Mouse (Mus musculus) hindbrain, embryonic 15.5 days (tissue): Measurements from ENCODE around the gene Adss. TPM values are rescaled to one million over a fixed set of nuclear protein-coding genes. Genes with fewer than 3 reads are reported as not detected.
A peak's percentile ranks its signal among the peaks of the same experiment; 100 is the strongest.
"Not testable (repeated sequence)": the region's sequence is repeated elsewhere in the genome, so short reads cannot be mapped to it uniquely, and the experiment has no call there.

ENCODE experiments used
- ATAC-seq: fragments of 200-750 bp; cut with Nextera tagmentation; 2 replicates; pipeline ENCODE4 v1.8.0; 2017; ENCODE audit warnings: low read depth, moderate number of reproducible peaks, moderate TSS enrichment; ENCODE audit not compliant: low FRiP score
- H3K27ac ChIP-seq: fragments of 300-500 bp; sonication (generic); replicated peaks from 2 replicates; pipeline ENCODE4 v1.5.1; 2015; ENCODE audit warnings: mild to moderate bottlenecking, inconsistent platforms
- H3K27me3 ChIP-seq: fragments of 300-500 bp; sonication (generic); 2 replicates; pipeline ENCODE4 v1.6.1; 2015; ENCODE audit warnings: control low read depth, inconsistent platforms
- H3K36me3 ChIP-seq: fragments of 300-500 bp; sonication (generic); 2 replicates; pipeline ENCODE4 v1.6.1; 2015; ENCODE audit warnings: control low read depth, inconsistent platforms
- H3K4me1 ChIP-seq: fragments of 300-500 bp; sonication (generic); replicated peaks from 2 replicates; pipeline ENCODE4 v1.6.1; 2015; ENCODE audit warnings: control low read depth, inconsistent platforms
- H3K4me2 ChIP-seq: fragments of 300-500 bp; sonication (generic); 2 replicates; pipeline ENCODE4 v1.6.1; 2015; ENCODE audit warnings: moderate library complexity, mild to moderate bottlenecking, inconsistent platforms
- H3K4me3 ChIP-seq: fragments of 300-500 bp; sonication (generic); 2 replicates; pipeline ENCODE4 v1.5.1; 2015; ENCODE audit warnings: mild to moderate bottlenecking, inconsistent platforms
- H3K9ac ChIP-seq: fragments of 300-500 bp; sonication (generic); 2 replicates; pipeline ENCODE4 v1.6.1; 2015; ENCODE audit warnings: inconsistent platforms
- H3K9me3 ChIP-seq: fragments of 300-500 bp; sonication (generic); 2 replicates; pipeline ENCODE4 v1.6.1; 2016; ENCODE audit warnings: control low read depth, inconsistent platforms
- WGBS: fragments of 180-500 bp; shearing (Covaris S2); methylation state at CpG from one replicate; pipeline ENCODE4 v1.1.7; 2015; 5-methylcytosine and 5-hydroxymethylcytosine counted together
- polyA plus RNA-seq: library from polyadenylated mRNA; unstranded; fragments of >200 nt; fragmentation: Nextera tagmentation; extraction: Ambion mirVana; gene quantifications from 2 replicates; pipeline ENCODE4 v1.2.1, GENCODE M21; 2015

The Adss gene
- 52.7 and 54.9 TPM in 2 replicates for polyA plus RNA-seq

DNA sequence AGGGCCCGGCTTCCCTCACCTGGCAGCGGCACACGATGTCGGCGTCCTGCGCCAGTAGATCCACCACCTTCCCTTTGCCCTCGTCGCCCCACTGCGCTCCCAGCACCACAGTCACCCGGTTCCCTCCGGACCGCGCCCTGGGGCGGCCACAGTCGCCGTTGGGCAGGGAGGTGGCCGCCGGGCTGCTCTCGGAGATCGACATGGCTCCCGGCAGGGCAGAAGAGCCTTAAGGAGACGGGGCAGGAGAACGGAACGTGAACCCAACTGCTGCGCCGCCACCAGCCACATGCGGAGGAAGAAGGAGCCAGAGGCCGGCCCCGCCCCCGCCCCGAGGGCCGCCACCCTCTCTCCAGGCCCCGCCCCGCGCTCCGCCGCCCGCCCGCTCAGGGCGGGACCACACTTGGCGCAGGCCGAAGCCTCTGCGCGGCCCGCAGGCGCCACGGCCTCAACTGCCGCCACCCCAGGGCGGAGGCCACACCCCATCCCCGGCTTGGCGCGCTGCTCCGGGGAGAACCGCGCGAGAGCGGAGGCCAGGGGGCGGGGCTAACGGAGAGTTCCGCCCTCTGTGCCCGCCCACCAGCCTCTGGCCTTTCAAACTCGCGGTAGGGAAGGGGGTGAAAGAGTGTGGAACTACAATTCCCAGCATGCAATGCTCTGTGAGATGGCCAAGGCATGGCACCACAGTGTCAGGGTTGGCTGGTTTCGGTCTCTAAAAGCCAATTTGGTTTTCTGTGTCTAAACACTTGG is at the start of gene Adss:
Gene Adss, minus strand, starts transcription at position 319 of the 747 bp plus-strand sequence.
- peaks cover 27% of the 10 kb centered on the region for H3K4me1 ChIP-seq
- H3K27me3 ChIP-seq = no peaks in the 10 kb centered on the region
- peak within 1 kb of the TSS; percentile 73 for H3K9ac ChIP-seq
- H3K36me3 ChIP-seq = no peaks in the 10 kb centered on the region
- H3K4me3 ChIP-seq = peak within 1 kb of the TSS; percentile 82
- H3K27ac ChIP-seq = peak within 1 kb of the TSS; percentile 86
- H3K4me2 ChIP-seq = peak within 1 kb of the TSS; percentile 65
- H3K9me3 ChIP-seq = no peaks in the 10 kb centered on the region
- under 1% methylated on average over 64 of the region's 64 CpGs for WGBS
- peak; percentile 99 for ATAC-seq

DNA sequence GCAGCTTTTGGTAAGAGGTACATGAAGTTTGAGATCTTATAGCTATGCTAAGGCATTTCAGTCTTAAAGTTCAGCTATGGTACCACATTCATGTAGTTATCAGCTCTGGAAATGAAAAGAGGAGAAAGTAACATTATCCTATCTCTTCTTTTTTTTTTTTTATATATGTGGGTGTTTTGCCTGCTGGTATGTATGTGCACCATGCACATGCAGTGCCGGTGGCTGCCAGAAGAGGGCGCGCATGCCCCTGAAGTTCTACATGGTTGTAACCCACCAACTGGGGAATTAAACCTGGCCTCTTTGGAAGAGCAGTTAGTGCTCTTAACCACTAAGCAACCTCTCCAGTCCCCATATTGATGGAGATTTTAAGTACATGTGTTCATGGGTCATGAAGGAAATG is 49.5 kb upstream of the Adss start:
- not testable (repeated sequence) for H3K4me1 ChIP-seq, H3K27ac ChIP-seq, H3K9me3 ChIP-seq, H3K27me3 ChIP-seq, H3K9ac ChIP-seq, ATAC-seq, H3K4me3 ChIP-seq, H3K36me3 ChIP-seq, H3K4me2 ChIP-seq
- WGBS = 57% methylated on average over 3 of the region's 3 CpGs

DNA sequence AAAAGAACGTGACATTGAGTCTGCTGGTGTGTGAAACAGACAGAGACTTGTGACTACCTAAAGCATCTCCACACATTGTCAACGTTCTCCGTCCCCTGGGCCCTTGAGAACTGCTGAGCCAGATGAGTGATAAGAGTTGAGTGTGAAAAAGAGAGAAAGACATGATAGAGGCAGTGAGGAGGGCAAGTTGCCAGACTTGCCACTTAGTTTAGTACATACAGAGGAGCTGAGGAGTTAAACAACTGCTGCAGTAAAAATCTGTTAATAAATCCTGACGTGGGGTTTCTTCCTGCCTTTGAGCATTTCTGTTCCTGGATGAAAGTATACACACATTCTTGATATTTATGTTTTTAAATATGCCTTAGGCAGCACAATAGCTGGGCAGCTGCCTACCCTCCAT is 31.5 kb upstream of the Adss start:
- not testable (repeated sequence) for H3K4me3 ChIP-seq, H3K9me3 ChIP-seq, H3K4me1 ChIP-seq, ATAC-seq, H3K4me2 ChIP-seq, H3K27ac ChIP-seq, H3K9ac ChIP-seq, H3K27me3 ChIP-seq, H3K36me3 ChIP-seq
- WGBS = 80% methylated on average over 4 of the region's 4 CpGs

DNA sequence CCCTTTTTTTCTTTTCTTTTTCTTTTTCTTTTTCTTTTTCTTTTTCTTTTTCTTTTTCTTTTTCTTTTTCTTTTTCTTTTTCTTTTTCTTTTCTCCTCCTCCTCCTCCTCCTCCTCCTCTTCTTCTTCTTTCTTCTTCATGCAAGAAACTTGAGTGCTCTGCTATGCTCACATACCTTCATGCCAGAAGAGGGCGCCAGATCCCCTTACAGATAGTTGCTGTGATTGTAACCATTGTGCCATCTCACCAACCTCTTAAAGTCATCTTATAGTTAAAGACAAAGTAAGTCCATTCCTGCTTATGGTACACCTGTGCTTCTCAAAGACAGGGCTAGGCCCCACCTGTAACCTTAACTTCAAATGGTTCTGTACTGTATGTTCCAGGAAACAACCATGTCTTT is 10.5 kb upstream of the Adss start:
- ATAC-seq, H3K36me3 ChIP-seq, H3K9ac ChIP-seq, H3K27ac ChIP-seq, H3K9me3 ChIP-seq, H3K27me3 ChIP-seq, H3K4me2 ChIP-seq, H3K4me1 ChIP-seq, H3K4me3 ChIP-seq: not testable (repeated sequence)
- 30% methylated on average over 1 of the region's 1 CpGs for WGBS

DNA sequence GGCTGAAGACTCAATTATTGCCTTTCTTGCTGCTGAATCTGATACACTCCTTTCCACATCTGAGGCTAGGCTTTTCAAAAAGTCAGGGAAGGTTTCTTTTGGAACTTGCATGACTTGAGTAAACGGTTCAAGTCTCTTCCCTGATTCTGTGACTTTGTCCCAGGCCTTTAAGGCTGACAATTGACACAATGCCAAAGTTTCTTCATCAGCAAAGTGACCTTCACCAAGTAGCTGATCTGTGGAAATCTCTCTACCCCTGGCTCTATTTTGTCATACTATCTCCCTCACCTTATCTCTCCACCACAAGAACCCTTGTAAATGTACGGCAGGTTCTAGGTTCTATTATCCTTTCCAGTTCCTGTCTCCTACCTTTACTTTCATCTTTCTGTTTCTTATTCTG is 7.2 kb upstream of the Adss start:
- ATAC-seq = no peak
- Histone ChIP-seq H3K4me1 (no peaks in the 10 kb centered on the region), H3K36me3 (no peaks in the 10 kb centered on the region), H3K9ac (no peak overlapping the region), H3K27me3 (no peaks in the 10 kb centered on the region), H3K9me3 (no peaks in the 10 kb centered on the region), H3K4me2 (no peak overlapping the region), H3K27ac (no peak overlapping the region), H3K4me3 (no peak overlapping the region)
- WGBS = 94% methylated on average over 2 of the region's 2 CpGs

DNA sequence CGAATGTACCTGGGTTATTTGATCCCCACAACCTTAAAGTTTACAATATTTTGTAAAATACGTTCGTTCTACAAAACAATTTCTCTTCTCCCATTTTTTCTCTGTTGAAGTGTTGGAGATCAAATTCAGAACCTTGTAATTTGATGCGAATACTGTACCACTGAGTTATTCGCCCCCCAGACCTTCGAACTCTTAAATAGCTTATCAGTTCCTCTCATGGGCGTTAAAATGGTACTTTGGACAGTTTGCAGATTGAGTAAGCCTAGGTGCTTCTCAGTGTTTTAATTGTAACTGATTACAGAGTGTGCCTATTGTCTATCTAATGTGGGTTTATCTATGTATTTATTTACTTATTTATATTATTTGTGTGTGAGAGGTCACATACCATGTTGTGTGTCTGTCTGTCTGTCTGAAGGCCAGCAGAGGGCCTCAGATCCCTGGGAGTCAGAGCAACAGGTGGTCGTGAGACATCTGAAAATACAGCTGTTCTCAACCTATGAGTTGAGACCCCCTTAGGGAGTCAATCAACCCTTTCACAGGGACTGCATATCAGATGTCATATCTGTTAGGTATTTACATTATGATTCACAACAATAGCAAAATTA is 942 bp upstream of the Adss start:
- Histone ChIP-seq H3K9ac (no peak overlapping the region), H3K36me3 (no peaks in the 10 kb centered on the region), H3K4me2 (peak overlapping the region; percentile 65), H3K4me3 (no peak overlapping the region), H3K9me3 (no peaks in the 10 kb centered on the region), H3K27ac (no peak overlapping the region), H3K4me1 (peaks cover 25% of the 10 kb centered on the region), H3K27me3 (no peaks in the 10 kb centered on the region)
- WGBS = 73% methylated on average over 8 of the region's 8 CpGs
- ATAC-seq = no peak

DNA sequence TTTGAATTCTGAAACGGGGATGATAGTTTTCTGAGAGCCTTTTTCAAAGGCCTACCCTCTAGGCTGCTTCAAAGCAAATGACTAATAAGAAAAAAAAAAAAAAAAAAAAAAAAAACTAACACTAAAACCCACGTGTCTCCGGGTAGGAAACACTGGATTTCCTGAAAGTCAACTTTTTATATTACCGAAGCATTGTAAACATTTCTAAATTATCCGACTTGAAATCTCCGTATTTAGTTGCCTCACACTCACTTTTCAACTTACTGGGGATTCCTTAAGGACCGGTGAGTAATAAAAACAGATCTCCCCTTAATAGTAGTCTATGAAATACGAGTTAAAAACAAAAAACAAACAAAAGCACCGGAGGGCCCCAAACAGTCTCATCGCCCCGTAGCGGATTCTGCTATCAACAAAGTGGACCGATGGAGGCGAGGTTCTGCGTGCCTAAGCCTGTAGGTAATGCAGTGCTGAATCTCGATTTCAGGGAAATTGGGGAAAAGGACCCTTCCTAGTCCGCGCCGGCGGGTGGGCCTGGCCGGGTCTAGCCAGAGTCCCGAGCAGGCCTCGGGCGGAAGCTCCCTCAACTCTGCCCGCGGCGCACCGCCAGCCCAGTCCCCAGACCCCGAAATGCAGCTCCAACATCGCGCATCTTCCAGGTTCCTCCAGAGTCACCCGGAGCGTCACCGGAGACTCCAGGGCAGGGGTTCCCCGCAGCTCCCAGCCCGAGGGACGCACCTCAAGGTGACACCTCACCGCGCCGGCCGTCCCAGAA is 704 bp downstream of the Adss start:
- no peaks in the 10 kb centered on the region for H3K9me3 ChIP-seq
- H3K27me3 ChIP-seq = no peaks in the 10 kb centered on the region
- no peaks in the 10 kb centered on the region for H3K36me3 ChIP-seq
- peaks cover 27% of the 10 kb centered on the region for H3K4me1 ChIP-seq
- under 1% methylated on average over 41 of the region's 41 CpGs for WGBS
- peak overlapping the region; percentile 82 for H3K4me3 ChIP-seq
- peak overlapping the region; percentile 86 for H3K27ac ChIP-seq
- peak; percentile 42 for ATAC-seq
- peak overlapping the region; percentile 65 for H3K4me2 ChIP-seq
- peak overlapping the region; percentile 73 for H3K9ac ChIP-seq

DNA sequence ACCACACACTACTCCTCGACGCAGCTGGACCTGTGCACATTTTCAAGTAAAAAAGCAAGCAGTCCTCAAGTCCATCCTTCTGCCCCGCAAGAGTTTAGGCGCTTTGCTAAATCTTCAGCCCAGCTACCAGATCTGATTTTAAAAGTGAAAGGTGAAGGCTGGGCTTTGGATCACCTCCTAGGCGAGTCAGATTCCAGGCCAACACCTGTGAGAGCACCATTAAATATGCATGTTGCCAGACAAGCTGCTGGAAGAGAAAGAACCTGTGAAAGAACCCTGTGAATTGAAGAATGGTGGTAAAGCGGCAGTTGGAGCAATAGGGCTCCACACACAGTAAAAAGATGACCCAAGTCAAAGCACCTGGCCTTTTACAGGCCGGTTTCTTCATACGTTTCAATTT is 1.4 kb downstream of the Adss start:
- no peak for ATAC-seq
- no peaks in the 10 kb centered on the region for H3K36me3 ChIP-seq
- 9% methylated on average over 8 of the region's 8 CpGs for WGBS

DNA sequence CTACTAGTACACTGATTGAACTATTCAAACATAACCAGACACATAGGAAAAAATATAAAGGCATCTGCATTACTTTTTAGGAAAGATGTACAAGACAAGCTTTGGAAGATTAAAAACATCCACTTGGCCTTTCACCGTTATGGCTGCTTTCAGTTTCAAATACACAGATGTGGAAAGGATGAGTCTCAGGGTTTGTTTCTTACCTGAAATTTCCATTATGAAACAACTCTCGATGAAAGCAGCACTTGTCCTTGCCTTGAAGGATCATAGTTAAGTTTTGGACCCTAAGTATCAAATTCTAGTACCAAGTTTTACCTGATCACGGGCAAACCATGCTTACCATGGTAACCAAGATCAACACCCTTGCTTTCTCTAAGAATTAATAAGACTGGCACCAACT is 3.5 kb downstream of the Adss start:
- WGBS = 86% methylated on average over 3 of the region's 3 CpGs
- Histone ChIP-seq H3K27ac (no peak overlapping the region), H3K27me3 (no peaks in the 10 kb centered on the region), H3K4me2 (no peak overlapping the region), H3K9ac (no peak overlapping the region), H3K4me3 (no peak overlapping the region), H3K4me1 (peaks cover 27% of the 10 kb centered on the region), H3K9me3 (no peaks in the 10 kb centered on the region), H3K36me3 (no peaks in the 10 kb centered on the region)
- no peak for ATAC-seq

More for the DNA sequence above, 1.4 kb downstream of the Adss start:
- H3K4me3 ChIP-seq = peak overlapping the region; percentile 82
- peaks cover 27% of the 10 kb centered on the region for H3K4me1 ChIP-seq
- no peak overlapping the region for H3K27ac ChIP-seq
- peak overlapping the region; percentile 65 for H3K4me2 ChIP-seq
- H3K9me3 ChIP-seq = no peaks in the 10 kb centered on the region
- H3K27me3 ChIP-seq = no peaks in the 10 kb centered on the region
- peak overlapping the region; percentile 32; the same call in 1 of the 2 replicates for H3K9ac ChIP-seq

DNA sequence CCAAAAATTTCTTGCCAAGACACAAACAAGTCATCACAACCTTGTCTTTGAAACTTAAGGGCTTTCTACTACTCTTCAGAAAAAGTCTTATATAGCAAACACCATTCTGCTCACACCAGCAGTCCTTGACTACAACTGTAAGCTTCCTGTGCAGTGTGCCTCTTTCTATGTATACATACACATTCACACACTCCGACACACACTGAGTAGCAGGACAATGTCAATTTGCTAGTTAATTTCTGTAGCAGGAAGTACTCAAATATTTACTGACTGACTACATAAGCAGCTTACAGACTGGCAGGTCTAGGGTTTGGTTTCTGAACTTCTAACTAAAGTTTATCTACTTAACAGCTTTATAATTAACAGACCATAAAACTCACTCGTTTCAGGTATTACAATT is 18.9 kb downstream of the Adss start:
- no peak overlapping the region for H3K27ac ChIP-seq
- H3K36me3 ChIP-seq = peaks cover 37% of the 10 kb centered on the region
- no peak overlapping the region for H3K4me3 ChIP-seq
- H3K9me3 ChIP-seq = no peaks in the 10 kb centered on the region
- H3K4me1 ChIP-seq = no peaks in the 10 kb centered on the region
- no peaks in the 10 kb centered on the region for H3K27me3 ChIP-seq
- H3K4me2 ChIP-seq = no peak overlapping the region
- WGBS = 90% methylated on average over 2 of the region's 2 CpGs
- no peak overlapping the region for H3K9ac ChIP-seq
- no peak for ATAC-seq

DNA sequence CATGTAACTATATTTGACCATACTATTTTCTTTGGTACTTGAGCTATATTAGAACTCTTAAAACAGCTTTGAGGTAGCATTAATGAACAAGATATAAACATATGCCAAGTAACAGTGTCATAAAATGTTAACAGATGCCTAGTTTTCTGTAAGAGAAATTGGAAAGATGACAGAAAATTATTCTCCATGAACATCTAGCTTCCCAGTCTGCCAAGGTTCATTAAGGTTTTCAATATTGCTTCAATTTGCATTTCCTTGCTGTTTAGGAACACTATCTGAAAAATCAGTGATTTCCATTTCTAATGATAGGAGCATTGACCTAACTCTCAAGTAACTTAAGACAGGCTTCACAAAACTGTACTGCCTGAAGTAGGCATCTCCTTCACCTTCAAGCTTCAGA is 27.4 kb downstream of the Adss start:
- Histone ChIP-seq H3K4me3 (no peak overlapping the region), H3K27ac (no peak overlapping the region), H3K9me3 (no peaks in the 10 kb centered on the region), H3K9ac (no peak overlapping the region), H3K36me3 (peaks cover 47% of the 10 kb centered on the region), H3K4me2 (no peak overlapping the region), H3K27me3 (no peaks in the 10 kb centered on the region), H3K4me1 (no peaks in the 10 kb centered on the region)
- no peak for ATAC-seq

DNA sequence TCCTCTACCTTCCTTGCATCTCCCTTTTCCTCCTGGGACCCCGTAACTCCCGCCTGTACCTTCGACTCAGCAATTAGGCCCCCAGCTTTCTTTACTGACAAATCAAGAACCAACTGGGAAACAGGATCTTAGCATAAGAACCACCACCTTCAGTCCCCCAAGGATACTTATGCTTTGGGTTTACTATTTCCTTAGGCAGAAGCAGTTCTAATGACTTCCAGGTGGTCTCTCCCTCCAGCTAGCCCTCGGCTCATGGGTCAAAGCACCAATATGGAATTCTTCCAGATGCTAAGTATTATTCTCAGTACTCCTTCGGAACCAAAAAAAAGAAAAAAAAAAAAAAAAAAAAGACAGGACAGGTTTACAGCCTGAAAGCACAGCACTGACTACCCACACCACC is 39.1 kb downstream of the Adss start:
- H3K4me1 ChIP-seq = no peaks in the 10 kb centered on the region
- no peak overlapping the region for H3K27ac ChIP-seq
- no peak overlapping the region for H3K4me3 ChIP-seq
- H3K4me2 ChIP-seq = no peak overlapping the region
- H3K36me3 ChIP-seq = no peaks in the 10 kb centered on the region
- no peak for ATAC-seq
- no peak overlapping the region for H3K9ac ChIP-seq
- no peaks in the 10 kb centered on the region for H3K9me3 ChIP-seq
- 86% methylated on average over 5 of the region's 5 CpGs for WGBS
- H3K27me3 ChIP-seq = no peaks in the 10 kb centered on the region
